Mouse (Mus musculus) heart, embryonic 15.5 days (tissue): ENCODE measurements around the gene Kif6. TPM values are rescaled to one million over a fixed set of nuclear protein-coding genes. Genes with fewer than 3 reads are reported as not detected.

Experiments used
- ATAC-seq: fragments of 200-750 bp; cut with Nextera tagmentation; replicated peaks from 2 replicates; pipeline ENCODE4 v1.8.0; 2017; ENCODE audit warnings: low read depth, moderate TSS enrichment; ENCODE audit not compliant: insufficient number of reproducible peaks, insufficient read depth, low FRiP score
- H3K27ac ChIP-seq: fragments of 300-500 bp; sonication (generic); 2 replicates; pipeline ENCODE4 v1.5.1; 2015; ENCODE audit warnings: mild to moderate bottlenecking, inconsistent platforms
- H3K27me3 ChIP-seq: fragments of 300-500 bp; sonication (generic); 2 replicates; pipeline ENCODE4 v1.6.1; 2015; ENCODE audit warnings: inconsistent platforms
- H3K36me3 ChIP-seq: fragments of 300-500 bp; sonication (generic); 2 replicates; pipeline ENCODE4 v1.6.1; 2015; ENCODE audit warnings: mild to moderate bottlenecking, inconsistent platforms
- H3K4me1 ChIP-seq: fragments of 300-500 bp; sonication (generic); replicated peaks from 2 replicates; pipeline ENCODE4 v1.6.1; 2015; ENCODE audit warnings: inconsistent platforms
- H3K4me2 ChIP-seq: fragments of 300-500 bp; sonication (generic); 2 replicates; pipeline ENCODE4 v1.6.1; 2015; ENCODE audit warnings: inconsistent platforms, mild to moderate bottlenecking, moderate library complexity
- H3K4me3 ChIP-seq: fragments of 300-500 bp; sonication (generic); 2 replicates; pipeline ENCODE4 v1.5.1; 2015; ENCODE audit warnings: mild to moderate bottlenecking, inconsistent platforms
- H3K9ac ChIP-seq: fragments of 300-500 bp; sonication (generic); 2 replicates; pipeline ENCODE4 v1.6.1; 2015; ENCODE audit warnings: mild to moderate bottlenecking, inconsistent platforms
- H3K9me3 ChIP-seq: fragments of 300-500 bp; sonication (generic); replicated peaks from 2 replicates; pipeline ENCODE4 v1.6.1; 2016; ENCODE audit warnings: inconsistent platforms
- WGBS: fragments of 180-500 bp; shearing (Covaris S2); methylation state at CpG from one replicate; pipeline ENCODE4 v1.1.7; 2015; ENCODE audit warnings: mixed read lengths; 5-methylcytosine and 5-hydroxymethylcytosine counted together
- polyA plus RNA-seq: library from polyadenylated mRNA; unstranded; fragments of >200 nt; fragmentation: Nextera tagmentation; extraction: Ambion mirVana; gene quantifications from 2 replicates; pipeline ENCODE4 v1.2.1, GENCODE M21; 2015

Gene Kif6
- polyA plus RNA-seq, 1 experiment from 2014 or later = 1.9 TPM

DNA sequence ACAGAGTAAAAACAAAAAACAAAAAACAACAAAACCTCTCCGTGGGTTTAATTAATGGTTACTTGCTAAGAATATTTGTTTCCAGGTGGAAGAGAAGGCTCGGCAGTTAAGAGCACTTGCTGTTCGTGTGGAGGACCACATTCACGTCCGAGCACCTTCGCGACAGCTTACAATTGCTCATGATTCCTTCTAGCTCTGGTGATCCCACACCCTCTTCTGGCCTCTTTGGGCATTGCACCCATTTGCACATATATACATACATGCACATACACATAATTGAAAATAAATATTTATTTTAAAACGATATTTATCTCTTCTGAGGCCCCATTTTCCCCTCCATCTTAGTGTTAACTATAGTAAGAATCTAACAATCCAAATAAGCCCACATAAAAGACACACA, 13.9 kb downstream of the Kif6 start:
- ATAC-seq = no peak
- Histone ChIP-seq H3K4me2 (no peak overlapping the region), H3K9ac (no peak overlapping the region), H3K9me3 (no peaks in the 10 kb centered on the region), H3K27ac (no peak overlapping the region), H3K4me1 (peaks cover 28% of the 10 kb centered on the region), H3K36me3 (no peaks in the 10 kb centered on the region), H3K27me3 (no peaks in the 10 kb centered on the region), H3K4me3 (no peak overlapping the region)
- WGBS = 87% methylated on average over 8 of the region's 8 CpGs

GRCm38 (mm10) chr17:49633041-49633440, 18.1 kb downstream of the Kif6 start:
- ATAC-seq = no peak
- Histone ChIP-seq H3K4me3 (no peak overlapping the region), H3K4me1 (no peaks in the 10 kb centered on the region), H3K9me3 (no peaks in the 10 kb centered on the region), H3K36me3 (no peaks in the 10 kb centered on the region), H3K27ac (no peak overlapping the region), H3K27me3 (no peaks in the 10 kb centered on the region), H3K9ac (no peak overlapping the region), H3K4me2 (no peak overlapping the region)
- WGBS = 50% methylated on average over 8 of the region's 8 CpGs

DNA sequence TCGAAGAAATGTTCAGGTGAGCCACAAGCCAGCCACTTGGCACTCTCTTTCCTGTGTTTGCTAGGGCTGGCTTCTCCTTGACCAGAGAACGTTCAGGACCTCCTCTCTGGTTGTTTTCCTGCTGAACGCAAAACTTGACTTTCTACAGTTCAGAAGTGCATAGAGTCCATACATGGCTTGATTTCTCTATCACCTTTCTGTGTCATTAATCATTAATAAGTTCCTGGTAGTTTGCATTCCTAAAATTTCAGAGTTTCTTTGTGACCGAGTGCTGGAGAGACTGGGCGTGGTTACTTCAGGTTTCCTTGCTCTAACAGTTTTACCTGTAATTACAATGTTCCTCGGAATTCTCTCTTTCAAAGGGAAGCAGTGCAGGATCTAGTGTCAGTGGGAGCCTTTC, 27.0 kb downstream of the Kif6 start:
- H3K9me3 ChIP-seq = no peaks in the 10 kb centered on the region
- no peak overlapping the region for H3K4me2 ChIP-seq
- H3K27me3 ChIP-seq = no peaks in the 10 kb centered on the region
- no peak overlapping the region for H3K4me3 ChIP-seq
- peaks cover 9% of the 10 kb centered on the region; the same call in 1 of the 2 replicates for H3K4me1 ChIP-seq
- no peak for ATAC-seq
- H3K9ac ChIP-seq = no peak overlapping the region
- 75% methylated on average over 6 of the region's 6 CpGs for WGBS
- 0 out of 2 replicates have a peak overlapping the region, but pooled peaks have one; percentile 1 for H3K27ac ChIP-seq
- no peaks in the 10 kb centered on the region for H3K36me3 ChIP-seq

GRCm38 (mm10) chr17:49642336-49642735, 27.4 kb downstream of the Kif6 start:
- no peaks in the 10 kb centered on the region for H3K9me3 ChIP-seq
- no peak overlapping the region for H3K4me2 ChIP-seq
- peaks cover 9% of the 10 kb centered on the region; the same call in 1 of the 2 replicates for H3K4me1 ChIP-seq
- ATAC-seq = no peak
- H3K27me3 ChIP-seq = no peaks in the 10 kb centered on the region
- 0 out of 2 replicates have a peak overlapping the region, but pooled peaks have one; percentile 1 for H3K27ac ChIP-seq
- H3K36me3 ChIP-seq = no peaks in the 10 kb centered on the region
- H3K9ac ChIP-seq = no peak overlapping the region
- H3K4me3 ChIP-seq = no peak overlapping the region
- 54% methylated on average over 8 of the region's 8 CpGs for WGBS

GRCm38 (mm10) chr17:49642889-49643490, 28.1 kb downstream of the Kif6 start:
- no peak overlapping the region for H3K4me2 ChIP-seq
- no peaks in the 10 kb centered on the region for H3K27me3 ChIP-seq
- H3K4me3 ChIP-seq = no peak overlapping the region
- H3K36me3 ChIP-seq = no peaks in the 10 kb centered on the region
- H3K9ac ChIP-seq = no peak overlapping the region
- WGBS = 87% methylated on average over 11 of the region's 11 CpGs
- H3K4me1 ChIP-seq = peaks cover 9% of the 10 kb centered on the region; the same call in 1 of the 2 replicates
- ATAC-seq = no peak
- H3K27ac ChIP-seq = 0 out of 2 replicates have a peak overlapping the region, but pooled peaks have one; percentile 2
- H3K9me3 ChIP-seq = no peaks in the 10 kb centered on the region

GRCm38 (mm10) chr17:49646267-49646666, 31.3 kb downstream of the Kif6 start:
- WGBS = 87% methylated on average over 5 of the region's 5 CpGs
- Histone ChIP-seq H3K27ac (no peak overlapping the region), H3K9ac (no peak overlapping the region), H3K4me1 (0 out of 2 replicates have a peak, but pooled peaks cover 7% of the 10 kb centered on the region), H3K9me3 (no peaks in the 10 kb centered on the region), H3K36me3 (no peaks in the 10 kb centered on the region), H3K4me3 (no peak overlapping the region), H3K4me2 (no peak overlapping the region), H3K27me3 (no peaks in the 10 kb centered on the region)
- no peak for ATAC-seq

DNA sequence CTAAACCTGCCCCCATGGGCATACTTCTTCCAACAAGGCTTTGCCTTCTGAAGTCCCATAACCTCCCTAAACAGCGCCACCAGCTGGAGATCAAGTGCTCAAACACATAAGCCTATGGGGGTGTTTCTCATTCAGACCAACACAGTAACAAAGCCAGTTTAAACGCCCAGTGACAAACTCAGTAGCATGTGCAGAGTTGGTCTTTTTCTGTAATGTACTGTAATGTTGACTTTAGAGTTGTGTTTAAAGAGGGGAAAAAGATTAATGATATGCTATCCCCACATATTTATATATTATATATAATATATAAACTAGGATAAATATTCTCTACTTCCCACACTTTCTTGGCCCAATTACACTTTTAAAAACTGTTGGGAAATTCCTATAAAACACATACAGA, 34.0 kb downstream of the Kif6 start:
- 63% methylated on average over 2 of the region's 2 CpGs for WGBS
- ATAC-seq = no peak
- no peaks in the 10 kb centered on the region for H3K36me3 ChIP-seq
- H3K9ac ChIP-seq = no peak overlapping the region
- no peaks in the 10 kb centered on the region for H3K4me1 ChIP-seq
- H3K9me3 ChIP-seq = no peaks in the 10 kb centered on the region
- H3K27me3 ChIP-seq = no peaks in the 10 kb centered on the region
- H3K4me3 ChIP-seq = no peak overlapping the region
- H3K27ac ChIP-seq = no peak overlapping the region
- no peak overlapping the region for H3K4me2 ChIP-seq

- no peaks in the 10 kb centered on the region for H3K9me3 ChIP-seq
- H3K27me3 ChIP-seq = no peaks in the 10 kb centered on the region
- no peak overlapping the region for H3K4me2 ChIP-seq
- 76% methylated on average over 7 of the region's 7 CpGs for WGBS
- H3K9ac ChIP-seq = no peak overlapping the region
- no peaks in the 10 kb centered on the region for H3K4me1 ChIP-seq
- H3K36me3 ChIP-seq = no peaks in the 10 kb centered on the region
- H3K4me3 ChIP-seq = no peak overlapping the region
- ATAC-seq = no peak
- H3K27ac ChIP-seq = no peak overlapping the region
These were observed 34.5 kb downstream of the Kif6 start for GRCm38 (mm10) chr17:49649394-49649793.

- no peaks in the 10 kb centered on the region for H3K4me1 ChIP-seq
- no peaks in the 10 kb centered on the region for H3K36me3 ChIP-seq
- no peak for ATAC-seq
- no peak overlapping the region for H3K4me3 ChIP-seq
- WGBS = 85% methylated on average over 4 of the region's 4 CpGs
- no peaks in the 10 kb centered on the region for H3K9me3 ChIP-seq
- no peak overlapping the region for H3K4me2 ChIP-seq
- H3K9ac ChIP-seq = no peak overlapping the region
- no peaks in the 10 kb centered on the region for H3K27me3 ChIP-seq
- H3K27ac ChIP-seq = no peak overlapping the region
These were observed 35.4 kb downstream of the Kif6 start for GRCm38 (mm10) chr17:49650366-49650765.

- no peak overlapping the region for H3K9ac ChIP-seq
- H3K4me3 ChIP-seq = no peak overlapping the region
- H3K27ac ChIP-seq = no peak overlapping the region
- no peak for ATAC-seq
- no peaks in the 10 kb centered on the region for H3K4me1 ChIP-seq
- no peaks in the 10 kb centered on the region for H3K36me3 ChIP-seq
- H3K9me3 ChIP-seq = no peaks in the 10 kb centered on the region
- no peak overlapping the region for H3K4me2 ChIP-seq
- 47% methylated on average over 3 of the region's 3 CpGs for WGBS
- H3K27me3 ChIP-seq = no peaks in the 10 kb centered on the region
These were observed 37.4 kb downstream of the Kif6 start for GRCm38 (mm10) chr17:49652357-49652756.

- no peaks in the 10 kb centered on the region for H3K4me1 ChIP-seq
- WGBS = 76% methylated on average over 5 of the region's 5 CpGs
- no peaks in the 10 kb centered on the region for H3K36me3 ChIP-seq
- H3K4me2 ChIP-seq = no peak overlapping the region
- no peak overlapping the region for H3K4me3 ChIP-seq
- H3K9ac ChIP-seq = no peak overlapping the region
- no peak overlapping the region for H3K27ac ChIP-seq
- no peaks in the 10 kb centered on the region for H3K27me3 ChIP-seq
- H3K9me3 ChIP-seq = no peaks in the 10 kb centered on the region
- no peak for ATAC-seq
These were observed 37.9 kb downstream of the Kif6 start for GRCm38 (mm10) chr17:49652800-49653199.

DNA sequence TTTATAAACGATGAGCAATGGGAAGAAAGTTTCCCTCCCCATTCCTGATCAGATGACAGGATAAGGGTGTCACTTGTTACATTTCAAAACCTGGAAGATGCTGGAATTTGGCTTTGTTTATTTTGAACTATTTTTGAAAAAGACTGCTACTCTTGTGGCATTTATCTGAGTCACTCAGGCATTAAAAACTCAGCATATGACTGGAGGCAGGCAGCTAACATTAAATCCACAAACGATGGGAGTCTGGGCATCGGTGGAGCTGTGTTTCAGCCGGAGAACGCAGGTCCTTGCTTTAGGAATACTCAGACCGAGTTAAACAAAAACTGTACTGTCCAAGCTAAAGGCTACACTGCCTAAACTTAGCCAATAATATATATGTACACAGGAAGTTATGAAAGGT, 46.7 kb downstream of the Kif6 start:
- Histone ChIP-seq H3K27me3 (no peaks in the 10 kb centered on the region), H3K36me3 (no peaks in the 10 kb centered on the region), H3K4me1 (no peaks in the 10 kb centered on the region), H3K9ac (no peak overlapping the region), H3K4me3 (no peak overlapping the region), H3K27ac (no peak overlapping the region), H3K9me3 (no peaks in the 10 kb centered on the region), H3K4me2 (no peak overlapping the region)
- no peak for ATAC-seq
- WGBS = 68% methylated on average over 6 of the region's 6 CpGs
